Mouse (Mus musculus) embryo, embryonic 9.5 days (tissue): Measurements from ENCODE around the gene Olfr224.
"Not testable (repeated sequence)": the region's sequence is repeated elsewhere in the genome, so short reads cannot be mapped to it uniquely, and the experiment has no call there.

Experiments used
- DNase-seq: peaks from one replicate; pipeline ENCODE4 v3.0.0-alpha.2; 2017; ENCODE audit errors: extremely low spot score

Gene Olfr224

GRCm38 (mm10) chr11:58570405-58570804 is at the start of gene Olfr224:
Olfr224 (minus strand) TSS chr11:58570553.
- no peak for DNase-seq

- DNase-seq, result no peak
Measured at GRCm38 (mm10) chr11:58618793-58619192, 48.4 kb upstream of the Olfr224 start.

GRCm38 (mm10) chr11:58618369-58618768 is 48.0 kb upstream of the Olfr224 start:
- no peak for DNase-seq

GRCm38 (mm10) chr11:58615975-58616374 is 45.6 kb upstream of the Olfr224 start, which contains the start of gene 2210407C18Rik:
2210407C18Rik (minus strand) TSS chr11:58616075.
- no peak for DNase-seq

GRCm38 (mm10) chr11:58614526-58614925 is 44.2 kb upstream of the Olfr224 start:
- no peak for DNase-seq

GRCm38 (mm10) chr11:58613359-58613758 is 43.0 kb upstream of the Olfr224 start:
- DNase-seq, result no peak

GRCm38 (mm10) chr11:58607030-58607429 is 36.7 kb upstream of the Olfr224 start:
- DNase-seq, result no peak

- DNase-seq, result no peak
Measured at GRCm38 (mm10) chr11:58606177-58606919, 36.0 kb upstream of the Olfr224 start.

GRCm38 (mm10) chr11:58605228-58605627 is 34.9 kb upstream of the Olfr224 start:
- DNase-seq, result no peak

GRCm38 (mm10) chr11:58604688-58605087 is 34.3 kb upstream of the Olfr224 start:
- DNase-seq, result no peak

- DNase-seq, result no peak
Measured at GRCm38 (mm10) chr11:58602800-58603560, 32.6 kb upstream of the Olfr224 start.

- DNase-seq, result no peak
Measured at GRCm38 (mm10) chr11:58602062-58602461, 31.7 kb upstream of the Olfr224 start.

GRCm38 (mm10) chr11:58597837-58598236 is 27.5 kb upstream of the Olfr224 start:
- no peak for DNase-seq

GRCm38 (mm10) chr11:58594814-58595213 is 24.5 kb upstream of the Olfr224 start, which contains the start of gene Olfr324:
Olfr324 (plus strand) TSS chr11:58595114.
- no peak for DNase-seq

- no peak for DNase-seq
Measured at GRCm38 (mm10) chr11:58588620-58589250, 18.4 kb upstream of the Olfr224 start.

- DNase-seq, result peak; percentile 25
Measured at GRCm38 (mm10) chr11:58587898-58588348, 17.6 kb upstream of the Olfr224 start.

GRCm38 (mm10) chr11:58578636-58579035 is 8.3 kb upstream of the Olfr224 start:
- no peak for DNase-seq

- no peak for DNase-seq
Measured at GRCm38 (mm10) chr11:58577430-58577829, 7.1 kb upstream of the Olfr224 start, which contains the start of gene Olfr325. Olfr325 (plus strand) TSS chr11:58577730.

- DNase-seq, result no peak
Measured at GRCm38 (mm10) chr11:58555536-58555935, 14.8 kb downstream of the Olfr224 start, which contains the start of gene Olfr328. Olfr328 (minus strand) TSS chr11:58555636.

- no peak for DNase-seq
Measured at GRCm38 (mm10) chr11:58546322-58546721, 24.0 kb downstream of the Olfr224 start, which contains the start of gene Olfr329-ps. Olfr329-ps (minus strand) TSS chr11:58546422.

GRCm38 (mm10) chr11:58534736-58535135 is 35.6 kb downstream of the Olfr224 start, which contains the start of gene Olfr330:
Olfr330 (minus strand) TSS chr11:58534836.
- DNase-seq, result not testable (repeated sequence)

- not testable (repeated sequence) for DNase-seq
Measured at GRCm38 (mm10) chr11:58519756-58520155, 50.6 kb downstream of the Olfr224 start.
